Mouse (Mus musculus) lung, postnatal 0 days (tissue): ENCODE measurements around the gene Grk6. TPM values are rescaled to one million over a fixed set of nuclear protein-coding genes. Genes with fewer than 3 reads are reported as not detected.
A peak's percentile ranks its signal among the peaks of the same experiment; 100 is the strongest.

Experiments
- ATAC-seq: fragments of 200-750 bp; cut with Nextera tagmentation; 2 replicates; pipeline ENCODE4 v1.8.0; 2017; ENCODE audit warnings: moderate library complexity
- DNase-seq: peaks from one replicate; pipeline ENCODE4 v3.0.0-alpha.2; 2016; ENCODE audit warnings: low spot score
- H3K27ac ChIP-seq: fragments of 300-500 bp; sonication (generic); 2 replicates; pipeline ENCODE4 v1.5.1; 2014; ENCODE audit warnings: antibody characterized with exemption, mild to moderate bottlenecking, low read length, mixed read lengths
- H3K27me3 ChIP-seq: fragments of 300-500 bp; sonication (generic); replicated peaks from 2 replicates; pipeline ENCODE4 v1.6.1; 2014; ENCODE audit warnings: low read length, mixed read lengths; ENCODE audit not compliant: insufficient read depth
- H3K36me3 ChIP-seq: fragments of 300-500 bp; sonication (generic); 2 replicates; pipeline ENCODE4 v1.6.1; 2014; ENCODE audit warnings: low read length, mixed read lengths; ENCODE audit not compliant: insufficient read depth
- H3K4me1 ChIP-seq: fragments of 300-500 bp; sonication (generic); 2 replicates; pipeline ENCODE4 v1.6.1; 2014; ENCODE audit warnings: antibody characterized with exemption, low read depth, low read length, mixed read lengths; ENCODE audit not compliant: insufficient read depth
- H3K4me2 ChIP-seq: fragments of 300-500 bp; sonication (generic); replicated peaks from 2 replicates; pipeline ENCODE4 v1.6.1; 2014; ENCODE audit warnings: low read depth, mild to moderate bottlenecking, low read length, moderate library complexity, mixed read lengths
- H3K4me3 ChIP-seq: fragments of 300-500 bp; sonication (generic); 2 replicates; pipeline ENCODE4 v1.5.1; 2014; ENCODE audit warnings: low read depth, low read length
- H3K9ac ChIP-seq: fragments of 300-500 bp; sonication (generic); replicated peaks from 2 replicates; pipeline ENCODE4 v1.6.1; 2014; ENCODE audit warnings: low read depth, mild to moderate bottlenecking
- H3K9me3 ChIP-seq: fragments of 300-500 bp; sonication (generic); 2 replicates; pipeline ENCODE4 v1.6.1; 2016; ENCODE audit warnings: low read length, mixed read lengths
- CTCF ChIP-seq: IDR thresholded peaks from 2 replicates; pipeline ENCODE4 v1.5.1; 2016; ENCODE audit warnings: antibody characterized with exemption, mild to moderate bottlenecking
- EP300 ChIP-seq: IDR thresholded peaks from 2 replicates; pipeline ENCODE4 v1.6.1; 2016; ENCODE audit warnings: antibody characterized with exemption, mild to moderate bottlenecking, control low read depth
- WGBS: fragments of 180-500 bp; shearing (Covaris S2); extraction: QIAGEN DNeasy Blood & Tissue Kit; methylation state at CpG from one replicate; pipeline ENCODE4 v1.1.7; 2014; 5-methylcytosine and 5-hydroxymethylcytosine counted together
- polyA plus RNA-seq: library from polyadenylated mRNA; unstranded; fragments of >200 nt; fragmentation: Nextera tagmentation; extraction: Ambion mirVana; gene quantifications from 2 replicates; pipeline ENCODE4 v1.2.1, GENCODE M21; 2015

Gene Grk6
- polyA plus RNA-seq, 1 experiment from 2014 or later, result 20.4 TPM

DNA sequence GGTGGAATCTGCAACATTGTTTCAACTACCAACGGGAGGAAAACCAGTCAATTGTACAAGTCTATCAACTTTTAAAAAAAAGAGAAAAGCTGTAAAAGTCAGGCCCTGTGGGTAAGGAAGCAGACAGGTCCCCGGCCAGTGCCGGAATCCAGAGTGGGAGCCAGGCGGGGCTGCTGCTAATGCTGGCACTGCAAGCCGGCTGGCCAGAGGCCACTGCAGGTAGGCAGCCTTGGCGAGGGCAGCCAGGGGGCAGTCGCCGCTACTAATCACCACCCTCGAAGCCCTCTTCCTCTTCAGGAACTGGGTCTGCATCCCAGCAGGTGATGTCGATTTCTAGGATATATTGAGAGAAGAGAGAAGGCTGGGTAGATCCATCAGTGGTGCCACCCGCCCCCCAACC, 29.1 kb downstream of the Grk6 start:
- Histone ChIP-seq H3K4me3 (no peak overlapping the region), H3K36me3 (no peaks in the 10 kb centered on the region), H3K27ac (no peak overlapping the region), H3K4me1 (peaks cover 14% of the 10 kb centered on the region; the same call in 1 of the 2 replicates), H3K9me3 (no peaks in the 10 kb centered on the region), H3K27me3 (peaks cover 7% of the 10 kb centered on the region; the same call in 1 of the 2 replicates), H3K4me2 (no peak overlapping the region), H3K9ac (no peak overlapping the region)
- 67% methylated on average over 11 of the region's 11 CpGs for WGBS
- TF ChIP-seq CTCF, result peak; percentile 22; the same call in 1 of the 2 replicates
- no peak for TF ChIP-seq EP300
- no peak for ATAC-seq
- no peak for DNase-seq

GRCm38 (mm10) chr13:55474621-55475069, 29.8 kb downstream of the Grk6 start:
- no peaks in the 10 kb centered on the region for H3K36me3 ChIP-seq
- H3K4me2 ChIP-seq, result no peak overlapping the region
- H3K9ac ChIP-seq, result no peak overlapping the region
- peaks cover 14% of the 10 kb centered on the region; the same call in 1 of the 2 replicates for H3K4me1 ChIP-seq
- peaks cover 7% of the 10 kb centered on the region; the same call in 1 of the 2 replicates for H3K27me3 ChIP-seq
- no peaks in the 10 kb centered on the region for H3K9me3 ChIP-seq
- TF ChIP-seq CTCF, result no peak
- no peak for TF ChIP-seq EP300
- no peak overlapping the region for H3K4me3 ChIP-seq
- DNase-seq, result no peak
- H3K27ac ChIP-seq, result no peak overlapping the region
- WGBS, result 55% methylated on average over 5 of the region's 5 CpGs
- ATAC-seq, result no peak

- no peak overlapping the region for H3K27ac ChIP-seq
- ATAC-seq (no peak), DNase-seq (no peak)
- no peak overlapping the region for H3K4me2 ChIP-seq
- TF ChIP-seq CTCF (no peak), EP300 (no peak)
- H3K9me3 ChIP-seq, result no peaks in the 10 kb centered on the region
- H3K36me3 ChIP-seq, result no peaks in the 10 kb centered on the region
- no peak overlapping the region for H3K4me3 ChIP-seq
- 87% methylated on average over 5 of the region's 5 CpGs for WGBS
- H3K4me1 ChIP-seq, result peaks cover 13% of the 10 kb centered on the region; the same call in 1 of the 2 replicates
- no peak overlapping the region for H3K9ac ChIP-seq
- H3K27me3 ChIP-seq, result peaks cover 2% of the 10 kb centered on the region; the same call in 1 of the 2 replicates
Measured at GRCm38 (mm10) chr13:55475750-55476149, 30.9 kb downstream of the Grk6 start.

DNA sequence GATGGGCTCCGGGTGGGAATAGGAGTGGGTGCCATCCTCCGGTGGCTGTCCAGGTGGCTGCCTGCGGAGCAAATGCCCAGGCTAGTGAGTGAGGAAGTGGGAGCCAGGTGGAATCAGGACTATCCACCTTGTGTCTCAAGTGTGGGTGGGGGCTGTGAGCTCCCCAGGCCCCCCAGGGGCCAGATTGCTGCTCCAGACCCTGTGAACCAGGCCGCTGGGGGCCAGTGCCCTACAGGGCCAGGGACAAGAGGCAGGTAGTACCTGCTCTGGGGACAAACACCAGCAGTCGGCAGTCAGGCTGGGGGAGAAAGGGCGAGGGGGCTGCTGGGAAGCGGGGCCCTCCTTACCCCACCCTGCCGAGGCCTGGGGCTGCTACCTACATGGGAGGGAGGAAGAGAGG, 31.4 kb downstream of the Grk6 start:
- DNase-seq (no peak), ATAC-seq (no peak)

DNA sequence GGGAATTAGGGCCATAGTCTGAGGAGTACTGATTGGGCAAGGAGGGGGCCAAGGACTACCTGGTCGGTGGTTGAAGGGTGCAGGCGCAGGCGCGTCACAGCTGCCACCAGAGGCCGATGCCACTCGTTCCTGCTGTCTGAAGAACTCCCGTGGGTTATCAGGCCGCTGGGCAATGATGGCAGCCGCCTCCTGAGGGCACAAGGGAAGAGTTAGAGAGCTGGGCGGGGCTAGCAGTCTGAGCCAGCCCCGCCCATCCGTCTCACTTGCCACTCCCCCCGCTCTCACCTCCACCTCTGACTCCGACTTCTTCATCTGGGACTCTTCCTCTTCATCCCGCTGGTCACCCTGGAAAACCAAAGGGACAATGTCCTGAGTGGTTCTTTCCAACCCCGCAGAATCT, 32.6 kb downstream of the Grk6 start:
- H3K36me3 ChIP-seq, result no peaks in the 10 kb centered on the region
- DNase-seq, result no peak

More for the DNA sequence above, 31.4 kb downstream of the Grk6 start:
- Histone ChIP-seq H3K9ac (no peak overlapping the region), H3K4me1 (peaks cover 8% of the 10 kb centered on the region; the same call in 1 of the 2 replicates), H3K27ac (no peak overlapping the region), H3K9me3 (no peaks in the 10 kb centered on the region), H3K27me3 (no peaks in the 10 kb centered on the region; the same call in 1 of the 2 replicates), H3K4me3 (no peak overlapping the region), H3K36me3 (no peaks in the 10 kb centered on the region), H3K4me2 (no peak overlapping the region)
- TF ChIP-seq CTCF (no peak), EP300 (no peak)
- 94% methylated on average over 5 of the region's 8 CpGs for WGBS

GRCm38 (mm10) chr13:55478036-55478435, 33.2 kb downstream of the Grk6 start:
- no peak for TF ChIP-seq EP300
- peak; percentile 68 for TF ChIP-seq CTCF
- no peak overlapping the region for H3K9ac ChIP-seq
- no peak for DNase-seq
- no peak for ATAC-seq
- no peaks in the 10 kb centered on the region; the same call in 1 of the 2 replicates for H3K27me3 ChIP-seq
- 55% methylated on average over 5 of the region's 5 CpGs for WGBS
- H3K9me3 ChIP-seq, result no peaks in the 10 kb centered on the region
- H3K4me1 ChIP-seq, result no peaks in the 10 kb centered on the region; the same call in 1 of the 2 replicates
- H3K4me3 ChIP-seq, result no peak overlapping the region
- no peak overlapping the region for H3K4me2 ChIP-seq
- no peaks in the 10 kb centered on the region for H3K36me3 ChIP-seq
- H3K27ac ChIP-seq, result no peak overlapping the region

More for the DNA sequence above, 32.6 kb downstream of the Grk6 start:
- ATAC-seq, result no peak
- no peaks in the 10 kb centered on the region; the same call in 1 of the 2 replicates for H3K27me3 ChIP-seq
- H3K9ac ChIP-seq, result no peak overlapping the region
- 70% methylated on average over 16 of the region's 16 CpGs for WGBS
- TF ChIP-seq EP300 (no peak), CTCF (no peak)
- H3K4me3 ChIP-seq, result no peak overlapping the region
- no peaks in the 10 kb centered on the region; the same call in 1 of the 2 replicates for H3K4me1 ChIP-seq
- H3K4me2 ChIP-seq, result no peak overlapping the region
- H3K9me3 ChIP-seq, result no peaks in the 10 kb centered on the region
- no peak overlapping the region for H3K27ac ChIP-seq
